Mouse (Mus musculus): ENCODE data around the gene Mef2d.

DNA sequence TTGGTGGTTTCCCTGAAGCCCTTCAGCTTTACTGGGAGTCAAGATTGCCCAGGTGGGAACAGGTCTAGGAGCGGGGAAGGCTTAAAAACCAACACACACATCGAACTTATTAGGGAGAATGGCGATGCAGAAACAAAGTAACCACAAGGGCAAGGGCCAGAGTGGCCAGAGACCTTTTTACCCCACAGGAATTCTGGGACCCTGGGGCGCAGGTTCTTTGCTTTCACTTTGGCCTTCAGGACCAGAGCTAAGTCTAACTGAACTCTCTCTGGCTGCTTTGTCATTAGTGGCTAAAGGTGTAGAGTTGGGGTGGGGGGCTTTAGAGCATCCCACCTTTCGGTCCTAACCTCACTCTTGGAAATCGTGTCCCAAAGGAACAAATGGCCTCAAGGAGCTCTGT, 73.9 kb downstream of the Mef2d start:
- TF ChIP-seq GATA1 (IDR thresholded peaks at IDR 0.05; ENCODE audit: low read length): no peak
- no peak for TF ChIP-seq TAL1 (IDR thresholded peaks at IDR 0.05; ENCODE audit: low read length)
